Mouse (Mus musculus) hindbrain, embryonic 15.5 days (tissue): ENCODE data around the gene Dusp2. TPM values are rescaled to one million over a fixed set of nuclear protein-coding genes. Genes with fewer than 3 reads are reported as not detected.
A peak's percentile ranks its signal among the peaks of the same experiment; 100 is the strongest.

Experiments used
- ATAC-seq: fragments of 200-750 bp; cut with Nextera tagmentation; 2 replicates; pipeline ENCODE4 v1.8.0; 2017; ENCODE audit warnings: low read depth, moderate number of reproducible peaks, moderate TSS enrichment; ENCODE audit not compliant: low FRiP score
- H3K27ac ChIP-seq: fragments of 300-500 bp; sonication (generic); replicated peaks from 2 replicates; pipeline ENCODE4 v1.5.1; 2015; ENCODE audit warnings: mild to moderate bottlenecking, inconsistent platforms
- H3K27me3 ChIP-seq: fragments of 300-500 bp; sonication (generic); 2 replicates; pipeline ENCODE4 v1.6.1; 2015; ENCODE audit warnings: control low read depth, inconsistent platforms
- H3K36me3 ChIP-seq: fragments of 300-500 bp; sonication (generic); 2 replicates; pipeline ENCODE4 v1.6.1; 2015; ENCODE audit warnings: control low read depth, inconsistent platforms
- H3K4me1 ChIP-seq: fragments of 300-500 bp; sonication (generic); replicated peaks from 2 replicates; pipeline ENCODE4 v1.6.1; 2015; ENCODE audit warnings: control low read depth, inconsistent platforms
- H3K4me2 ChIP-seq: fragments of 300-500 bp; sonication (generic); 2 replicates; pipeline ENCODE4 v1.6.1; 2015; ENCODE audit warnings: moderate library complexity, mild to moderate bottlenecking, inconsistent platforms
- H3K4me3 ChIP-seq: fragments of 300-500 bp; sonication (generic); 2 replicates; pipeline ENCODE4 v1.5.1; 2015; ENCODE audit warnings: mild to moderate bottlenecking, inconsistent platforms
- H3K9ac ChIP-seq: fragments of 300-500 bp; sonication (generic); 2 replicates; pipeline ENCODE4 v1.6.1; 2015; ENCODE audit warnings: inconsistent platforms
- H3K9me3 ChIP-seq: fragments of 300-500 bp; sonication (generic); 2 replicates; pipeline ENCODE4 v1.6.1; 2016; ENCODE audit warnings: control low read depth, inconsistent platforms
- WGBS: fragments of 180-500 bp; shearing (Covaris S2); methylation state at CpG from one replicate; pipeline ENCODE4 v1.1.7; 2015; 5-methylcytosine and 5-hydroxymethylcytosine counted together
- polyA plus RNA-seq: library from polyadenylated mRNA; unstranded; fragments of >200 nt; fragmentation: Nextera tagmentation; extraction: Ambion mirVana; gene quantifications from 2 replicates; pipeline ENCODE4 v1.2.1, GENCODE M21; 2015

Gene Dusp2
- polyA plus RNA-seq, 1 experiment from 2014 or later, result 14.2 TPM

GRCm38 (mm10) chr2:127346334-127346733 is 10.4 kb downstream of the Dusp2 start:
- no peak for ATAC-seq
- Histone ChIP-seq H3K9ac (no peak overlapping the region), H3K4me1 (no peaks in the 10 kb centered on the region), H3K27me3 (no peaks in the 10 kb centered on the region), H3K27ac (no peak overlapping the region), H3K9me3 (no peaks in the 10 kb centered on the region), H3K4me2 (no peak overlapping the region), H3K4me3 (no peak overlapping the region), H3K36me3 (no peaks in the 10 kb centered on the region)
- WGBS, result 80% methylated on average over 1 of the region's 1 CpGs

DNA sequence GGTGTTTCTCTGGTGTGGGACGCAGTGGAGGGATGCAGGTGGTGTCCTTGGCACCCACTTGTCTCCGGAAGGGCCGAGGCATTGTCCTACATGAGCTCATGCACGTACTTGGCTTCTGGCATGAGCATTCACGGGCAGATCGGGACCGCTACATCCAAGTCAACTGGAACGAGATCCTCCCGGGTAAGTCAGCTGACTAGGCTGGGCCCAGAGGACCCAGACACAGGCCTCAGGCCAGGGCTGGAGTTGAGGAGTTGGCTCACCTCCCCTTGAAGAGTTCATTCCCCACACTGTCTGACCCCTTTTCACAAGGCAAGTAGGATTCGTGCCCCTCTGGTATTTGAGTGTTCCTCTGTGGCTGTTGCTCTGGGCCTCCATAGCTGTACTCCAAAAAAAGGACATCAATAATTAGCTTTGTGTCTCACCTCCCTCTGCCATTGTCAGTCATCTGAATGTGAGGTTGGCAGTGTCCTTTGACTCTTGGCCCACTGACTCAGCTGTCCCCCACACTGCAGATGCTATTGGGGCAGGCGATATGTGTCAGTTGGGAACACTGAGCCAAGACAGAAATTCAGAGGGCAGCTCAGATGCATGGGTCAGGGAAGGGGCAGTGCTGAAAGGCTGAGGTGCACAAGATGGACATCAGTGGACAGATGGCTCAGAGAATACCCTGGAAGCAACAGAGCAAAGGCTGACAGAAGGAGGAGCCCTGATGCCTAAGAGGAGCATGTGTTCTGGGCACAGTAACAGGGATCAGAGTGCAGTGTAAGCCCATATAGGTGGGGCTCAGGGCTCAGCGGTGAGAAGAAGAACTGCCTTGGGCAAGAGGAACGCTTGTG is 11.4 kb downstream of the Dusp2 start:
- no peak overlapping the region for H3K4me3 ChIP-seq
- H3K4me2 ChIP-seq, result no peak overlapping the region
- ATAC-seq, result no peak

GRCm38 (mm10) chr2:127353881-127354280 is 17.9 kb downstream of the Dusp2 start:
- no peaks in the 10 kb centered on the region for H3K36me3 ChIP-seq
- WGBS, result 92% methylated on average over 4 of the region's 4 CpGs
- H3K27ac ChIP-seq, result no peak overlapping the region
- no peak overlapping the region for H3K9ac ChIP-seq
- no peak for ATAC-seq
- H3K9me3 ChIP-seq, result no peaks in the 10 kb centered on the region
- no peak overlapping the region for H3K4me3 ChIP-seq
- no peak overlapping the region for H3K4me2 ChIP-seq
- no peaks in the 10 kb centered on the region for H3K4me1 ChIP-seq
- H3K27me3 ChIP-seq, result 0 out of 2 replicates have a peak, but pooled peaks cover 2% of the 10 kb centered on the region

More for the DNA sequence above, 11.4 kb downstream of the Dusp2 start:
- WGBS, result 82% methylated on average over 13 of the region's 13 CpGs
- H3K4me1 ChIP-seq, result no peaks in the 10 kb centered on the region
- no peaks in the 10 kb centered on the region for H3K9me3 ChIP-seq
- no peaks in the 10 kb centered on the region for H3K36me3 ChIP-seq
- no peak overlapping the region for H3K27ac ChIP-seq
- H3K9ac ChIP-seq, result no peak overlapping the region
- no peaks in the 10 kb centered on the region for H3K27me3 ChIP-seq

DNA sequence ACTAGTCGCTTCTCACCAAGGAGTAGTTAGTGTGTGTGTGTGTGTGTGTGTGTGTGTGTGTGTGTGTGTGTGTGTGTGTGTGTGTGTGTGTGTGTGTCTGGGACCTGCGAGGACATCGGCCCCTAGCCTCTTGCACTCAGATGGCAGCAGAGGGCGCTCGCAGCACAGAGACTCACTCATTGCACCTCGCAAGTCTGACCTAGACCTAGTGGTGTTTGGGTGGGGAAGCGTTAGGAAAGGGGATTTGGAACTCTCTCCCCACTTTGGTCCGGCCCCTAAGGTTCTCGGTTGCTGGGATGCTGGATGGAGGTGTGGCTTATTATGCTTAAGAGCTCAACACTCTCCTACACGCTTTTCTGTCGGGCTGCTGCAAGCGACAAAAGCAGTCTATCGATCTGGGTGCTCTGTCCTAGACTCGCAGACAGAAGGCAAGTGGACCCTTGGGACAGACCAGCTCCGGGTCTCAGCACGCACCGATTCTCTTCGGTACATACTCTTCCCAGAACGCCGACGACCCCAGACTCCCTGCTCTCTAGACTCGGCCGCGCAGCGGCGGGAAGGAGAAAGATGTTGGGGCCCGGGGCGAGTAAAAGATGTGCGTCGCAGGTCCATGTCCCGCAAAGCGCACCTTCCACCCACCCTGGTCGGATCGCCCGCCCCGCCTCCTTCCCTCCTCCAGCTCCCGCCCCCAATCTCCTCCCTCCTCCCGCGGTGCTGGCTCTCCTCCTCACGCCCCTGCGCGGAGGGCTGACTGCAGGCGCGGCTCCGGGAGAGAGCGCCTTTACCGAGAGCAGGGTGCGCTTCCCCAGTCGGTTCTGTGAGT is 26.7 kb downstream of the Dusp2 start, which contains the start of gene Adra2b:
Gene Adra2b (plus strand): TSS at position 750 of the 823 bp plus-strand sequence.
- H3K9me3 ChIP-seq, result no peaks in the 10 kb centered on the region
- H3K4me3 ChIP-seq, result peak within 1 kb of the TSS; percentile 42
- ATAC-seq, result peak; percentile 80
- peak within 1 kb of the TSS; percentile 37 for H3K9ac ChIP-seq
- peaks cover 20% of the 10 kb centered on the region for H3K4me1 ChIP-seq
- H3K27me3 ChIP-seq, result peaks cover 63% of the 10 kb centered on the region
- H3K36me3 ChIP-seq, result no peaks in the 10 kb centered on the region
- WGBS, result under 1% methylated on average over 40 of the region's 49 CpGs
- H3K27ac ChIP-seq, result no peak within 1 kb of the TSS
- H3K4me2 ChIP-seq, result peak within 1 kb of the TSS; percentile 84

GRCm38 (mm10) chr2:127363282-127363652 is 27.3 kb downstream of the Dusp2 start:
- no peaks in the 10 kb centered on the region for H3K9me3 ChIP-seq
- ATAC-seq, result 0 out of 2 replicates have a peak, but pooled peaks have one; percentile 9
- H3K9ac ChIP-seq, result no peak overlapping the region
- 2% methylated on average over 28 of the region's 28 CpGs for WGBS
- no peaks in the 10 kb centered on the region for H3K36me3 ChIP-seq
- H3K27ac ChIP-seq, result no peak overlapping the region
- H3K4me1 ChIP-seq, result peaks cover 20% of the 10 kb centered on the region
- peak overlapping the region; percentile 84 for H3K4me2 ChIP-seq
- peak overlapping the region; percentile 42 for H3K4me3 ChIP-seq
- H3K27me3 ChIP-seq, result peaks cover 63% of the 10 kb centered on the region

DNA sequence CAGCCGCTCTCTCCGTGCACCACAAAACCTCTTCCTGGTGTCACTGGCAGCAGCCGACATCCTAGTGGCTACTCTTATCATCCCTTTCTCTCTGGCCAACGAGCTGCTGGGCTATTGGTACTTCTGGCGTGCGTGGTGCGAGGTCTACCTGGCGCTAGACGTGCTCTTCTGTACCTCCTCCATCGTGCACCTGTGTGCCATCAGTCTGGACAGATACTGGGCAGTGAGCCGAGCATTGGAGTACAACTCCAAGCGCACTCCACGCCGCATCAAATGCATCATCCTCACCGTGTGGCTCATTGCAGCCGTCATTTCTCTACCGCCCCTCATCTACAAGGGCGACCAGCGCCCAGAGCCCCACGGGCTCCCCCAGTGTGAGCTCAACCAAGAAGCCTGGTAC is 27.7 kb downstream of the Dusp2 start:
- Histone ChIP-seq H3K9ac (no peak overlapping the region), H3K4me3 (peak overlapping the region; percentile 42), H3K27me3 (peaks cover 63% of the 10 kb centered on the region), H3K27ac (no peak overlapping the region), H3K36me3 (no peaks in the 10 kb centered on the region), H3K9me3 (no peaks in the 10 kb centered on the region), H3K4me1 (peaks cover 20% of the 10 kb centered on the region), H3K4me2 (peak overlapping the region; percentile 84)
- WGBS, result 5% methylated on average over 20 of the region's 20 CpGs
- no peak for ATAC-seq

DNA sequence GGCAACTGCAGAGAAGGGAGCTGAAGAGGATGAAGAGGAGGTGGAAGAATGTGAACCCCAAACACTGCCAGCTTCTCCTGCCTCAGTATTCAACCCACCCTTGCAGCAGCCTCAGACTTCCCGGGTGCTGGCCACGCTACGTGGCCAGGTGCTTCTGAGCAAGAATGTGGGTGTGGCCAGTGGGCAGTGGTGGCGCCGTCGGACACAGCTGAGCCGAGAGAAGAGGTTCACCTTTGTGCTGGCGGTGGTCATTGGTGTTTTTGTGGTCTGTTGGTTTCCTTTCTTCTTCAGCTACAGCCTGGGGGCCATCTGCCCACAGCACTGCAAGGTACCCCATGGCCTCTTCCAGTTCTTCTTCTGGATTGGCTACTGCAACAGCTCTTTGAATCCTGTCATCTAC is 28.5 kb downstream of the Dusp2 start:
- Histone ChIP-seq H3K4me2 (peak overlapping the region; percentile 84), H3K36me3 (no peaks in the 10 kb centered on the region), H3K4me3 (no peak overlapping the region), H3K9ac (no peak overlapping the region), H3K27ac (no peak overlapping the region), H3K27me3 (peaks cover 63% of the 10 kb centered on the region), H3K9me3 (no peaks in the 10 kb centered on the region), H3K4me1 (peaks cover 20% of the 10 kb centered on the region)
- WGBS, result 26% methylated on average over 8 of the region's 8 CpGs
- ATAC-seq, result no peak

- Histone ChIP-seq H3K9me3 (no peaks in the 10 kb centered on the region), H3K27me3 (peaks cover 42% of the 10 kb centered on the region), H3K4me2 (no peak overlapping the region), H3K9ac (no peak overlapping the region), H3K36me3 (no peaks in the 10 kb centered on the region), H3K4me3 (no peak overlapping the region), H3K4me1 (peaks cover 20% of the 10 kb centered on the region), H3K27ac (no peak overlapping the region)
- 70% methylated on average over 10 of the region's 10 CpGs for WGBS
- no peak for ATAC-seq
Measured at GRCm38 (mm10) chr2:127367126-127367820, 31.3 kb downstream of the Dusp2 start.

DNA sequence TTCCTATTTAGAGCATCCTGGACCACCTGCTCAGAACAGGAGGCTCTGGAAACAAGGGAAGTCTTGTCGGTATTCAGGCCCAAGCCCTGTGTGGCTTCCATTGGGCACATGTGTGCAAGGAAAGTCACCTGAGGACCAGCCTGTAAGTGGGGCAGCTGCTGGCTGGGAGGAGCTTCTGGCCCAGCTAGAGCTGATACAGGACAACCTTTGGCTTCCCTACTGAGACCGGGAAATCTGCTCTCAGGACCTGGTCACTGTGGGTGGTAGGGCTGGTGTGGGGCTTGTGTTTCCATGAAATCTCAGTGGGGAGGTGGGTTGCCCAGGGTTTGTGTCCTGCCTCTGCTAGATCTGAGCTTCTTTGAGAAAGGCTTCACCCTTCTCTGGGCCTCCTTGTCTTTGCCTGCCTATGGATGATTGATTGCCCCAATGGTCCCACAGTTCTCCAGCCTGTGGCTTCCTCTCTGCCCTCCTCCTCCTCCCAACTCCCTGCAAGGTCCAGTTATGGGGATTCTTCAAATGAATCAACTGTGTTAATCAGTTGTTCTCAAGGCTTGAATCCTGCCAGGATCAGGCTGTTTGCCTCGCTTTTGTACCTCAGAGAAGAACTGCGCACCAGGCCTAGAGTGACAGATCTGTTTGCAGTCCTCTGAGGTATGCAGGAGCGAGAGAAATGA is 33.9 kb downstream of the Dusp2 start:
- Histone ChIP-seq H3K4me1 (no peaks in the 10 kb centered on the region), H3K9me3 (no peaks in the 10 kb centered on the region), H3K9ac (no peak overlapping the region), H3K4me3 (no peak overlapping the region), H3K27me3 (peaks cover 17% of the 10 kb centered on the region), H3K27ac (no peak overlapping the region), H3K36me3 (no peaks in the 10 kb centered on the region), H3K4me2 (no peak overlapping the region)
- 60% methylated on average over 5 of the region's 5 CpGs for WGBS
- no peak for ATAC-seq

DNA sequence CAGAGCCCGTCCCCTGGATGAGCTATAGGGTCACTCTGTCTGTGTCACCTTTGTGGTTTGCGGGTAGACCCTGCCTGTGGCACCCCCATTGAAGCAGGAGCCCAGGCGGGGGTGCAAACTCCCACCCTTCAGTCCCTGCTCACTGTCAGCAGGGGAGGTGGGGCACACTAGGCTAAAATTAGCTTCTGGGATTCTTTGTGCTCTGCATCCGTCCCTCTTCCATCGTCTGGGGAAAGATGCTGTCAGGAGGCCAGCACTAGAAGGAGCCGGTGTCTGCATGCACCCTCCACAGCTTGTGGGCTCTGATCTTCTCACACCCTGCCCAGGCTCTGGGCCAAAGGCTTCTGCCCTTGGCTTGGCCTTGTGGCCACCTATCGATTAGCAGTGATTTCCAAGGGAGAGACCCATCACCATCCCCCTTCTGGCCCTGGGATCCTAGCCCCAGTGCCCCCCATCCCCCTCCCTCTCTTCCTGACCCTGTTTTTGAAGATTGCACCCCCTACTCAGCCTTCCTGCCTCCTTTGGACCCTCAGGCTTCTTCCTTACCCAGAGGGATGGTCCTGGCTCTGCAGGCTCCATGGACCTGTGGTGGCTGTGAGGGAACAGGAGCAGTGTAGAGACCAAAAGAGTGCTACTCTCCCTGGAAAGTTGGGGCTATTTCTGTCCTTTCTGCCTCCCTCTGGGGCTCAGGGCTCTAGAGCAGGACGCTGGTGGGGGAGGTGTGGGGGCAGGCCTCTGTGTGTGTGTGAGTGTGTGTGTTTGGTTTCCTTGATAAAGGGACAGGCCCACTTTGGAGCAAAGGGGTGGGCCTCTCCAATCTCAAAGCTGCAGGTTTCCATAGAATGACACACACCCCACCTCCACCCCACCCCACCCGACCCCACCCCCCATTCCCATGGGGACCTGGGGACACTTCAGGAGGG is 34.9 kb downstream of the Dusp2 start:
- Histone ChIP-seq H3K9ac (no peak overlapping the region), H3K9me3 (no peaks in the 10 kb centered on the region), H3K4me3 (no peak overlapping the region), H3K36me3 (no peaks in the 10 kb centered on the region), H3K4me1 (no peaks in the 10 kb centered on the region), H3K27me3 (peaks cover 7% of the 10 kb centered on the region), H3K27ac (no peak overlapping the region), H3K4me2 (no peak overlapping the region)
- ATAC-seq, result no peak; the same call in 1 of the 2 replicates
- 50% methylated on average over 9 of the region's 9 CpGs for WGBS
